Mouse (Mus musculus) lung, adult 2 months (tissue): Measurements from ENCODE around the gene Aatf.

Experiments used
- CTCF ChIP-seq: fragments of 200-500 bp; IDR thresholded peaks from 2 replicates; pipeline ENCODE4 v1.5.1; 2011; ENCODE audit warnings: mild to moderate bottlenecking, low read length, control low read depth; ENCODE audit not compliant: insufficient read depth
- POLR2A ChIP-seq: fragments of 200-500 bp; IDR thresholded peaks from 2 replicates; pipeline ENCODE4 v1.6.1; 2011; ENCODE audit warnings: low read depth, mild to moderate bottlenecking, control low read depth, low read length, borderline replicate concordance; ENCODE audit errors: extremely low read depth

- no peak for TF ChIP-seq CTCF
- TF ChIP-seq POLR2A = no peak
Observed at GRCm38 (mm10) chr11:84517431-84517830, 4.1 kb upstream of the Aatf start.
